Mouse (Mus musculus): ENCODE data around the gene Anapc13. TPM values are rescaled to one million over a fixed set of nuclear protein-coding genes. Genes with fewer than 3 reads are reported as not detected.

The Anapc13 gene
- total RNA-seq, 2 experiments from 2014 or later, result 106 to 115 TPM

GRCm38 (mm10) chr9:102675922-102676321, 49.8 kb downstream of the Anapc13 start:
- ATAC-seq (ENCODE audit: poor library complexity, severe bottlenecking), result no peak

DNA sequence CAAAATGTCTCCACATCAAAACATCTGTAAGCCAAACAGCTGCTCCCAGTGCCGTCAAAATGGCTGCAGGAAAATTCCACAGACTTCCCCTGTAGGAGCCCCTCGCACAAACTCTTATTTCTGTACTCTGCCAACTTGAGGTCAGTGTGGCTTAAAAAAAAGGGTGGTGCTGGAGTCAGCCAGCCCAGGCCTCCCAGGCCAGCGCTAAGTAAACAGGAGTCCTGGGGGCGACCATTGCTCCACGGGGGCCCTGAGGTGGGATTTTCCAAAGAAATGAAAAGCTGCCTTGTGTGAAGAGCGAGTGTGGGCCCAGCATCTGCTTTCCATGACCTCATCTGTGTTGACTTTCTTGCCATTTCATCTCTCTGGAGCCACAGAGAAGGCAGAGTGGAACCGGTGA, 55.4 kb downstream of the Anapc13 start:
- ATAC-seq (ENCODE audit: poor library complexity, severe bottlenecking), result no peak

Other genes starting within 250 kb of the Anapc13 start
- not detected in 2 replicates for gene Ky, start 120.5 kb upstream of the Anapc13 start, total RNA-seq (2015)
- gene Ky, start 120.5 kb upstream of the Anapc13 start, total RNA-seq (2017), result not detected in 2 replicates
- gene Cep63, start 238 bp downstream of the Anapc13 start, total RNA-seq (2015), result 26.7 and 30.0 TPM in 2 replicates
- gene Cep63, start 238 bp downstream of the Anapc13 start, total RNA-seq (2017), result 28.0 and 39.0 TPM in 2 replicates
- gene Amotl2, start 90.4 kb downstream of the Anapc13 start, total RNA-seq (2015), result 1.3 and 1.7 TPM in 2 replicates
- 1.1 and 2.8 TPM in 2 replicates for gene Amotl2, start 90.4 kb downstream of the Anapc13 start, total RNA-seq (2017)
- gene Ryk, start 208.6 kb downstream of the Anapc13 start, total RNA-seq (2015), result 0.07 and 0.41 TPM in 2 replicates
- gene Ryk, start 208.6 kb downstream of the Anapc13 start, total RNA-seq (2017), result 5.0 TPM in 1 of 2 replicates, not detected in the other

Data from megakaryocyte, adult 5-6 weeks (primary cell).